Mouse (Mus musculus): ENCODE results near the gene Slc25a23.

The Slc25a23 gene

DNA sequence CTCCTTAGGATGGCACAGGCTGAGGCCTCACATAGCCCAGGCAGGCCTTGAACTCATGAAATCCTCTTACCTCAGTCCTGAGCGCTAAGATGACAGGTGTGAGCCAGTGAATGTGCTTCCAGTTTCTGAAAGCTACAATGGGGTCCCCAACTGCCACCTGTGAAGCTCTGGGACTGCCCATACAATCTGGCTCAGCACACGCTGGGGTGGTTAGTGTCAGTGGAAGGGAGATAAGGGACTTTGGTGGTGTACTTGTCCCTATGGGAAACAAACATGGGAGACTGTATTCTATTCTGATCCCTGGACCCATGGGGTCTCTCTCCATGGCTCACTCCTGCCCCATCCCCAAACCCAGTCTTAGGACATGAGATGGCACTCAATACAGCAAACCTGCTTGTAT is 40.0 kb downstream of the Slc25a23 start:
- DNase-seq (ENCODE audit: low spot score in 2 of 2) = no peak

- no peak for DNase-seq (ENCODE audit: low spot score in 2 of 2)
These were observed 47.3 kb downstream of the Slc25a23 start for GRCm38 (mm10) chr17:57012245-57012795.

DNA sequence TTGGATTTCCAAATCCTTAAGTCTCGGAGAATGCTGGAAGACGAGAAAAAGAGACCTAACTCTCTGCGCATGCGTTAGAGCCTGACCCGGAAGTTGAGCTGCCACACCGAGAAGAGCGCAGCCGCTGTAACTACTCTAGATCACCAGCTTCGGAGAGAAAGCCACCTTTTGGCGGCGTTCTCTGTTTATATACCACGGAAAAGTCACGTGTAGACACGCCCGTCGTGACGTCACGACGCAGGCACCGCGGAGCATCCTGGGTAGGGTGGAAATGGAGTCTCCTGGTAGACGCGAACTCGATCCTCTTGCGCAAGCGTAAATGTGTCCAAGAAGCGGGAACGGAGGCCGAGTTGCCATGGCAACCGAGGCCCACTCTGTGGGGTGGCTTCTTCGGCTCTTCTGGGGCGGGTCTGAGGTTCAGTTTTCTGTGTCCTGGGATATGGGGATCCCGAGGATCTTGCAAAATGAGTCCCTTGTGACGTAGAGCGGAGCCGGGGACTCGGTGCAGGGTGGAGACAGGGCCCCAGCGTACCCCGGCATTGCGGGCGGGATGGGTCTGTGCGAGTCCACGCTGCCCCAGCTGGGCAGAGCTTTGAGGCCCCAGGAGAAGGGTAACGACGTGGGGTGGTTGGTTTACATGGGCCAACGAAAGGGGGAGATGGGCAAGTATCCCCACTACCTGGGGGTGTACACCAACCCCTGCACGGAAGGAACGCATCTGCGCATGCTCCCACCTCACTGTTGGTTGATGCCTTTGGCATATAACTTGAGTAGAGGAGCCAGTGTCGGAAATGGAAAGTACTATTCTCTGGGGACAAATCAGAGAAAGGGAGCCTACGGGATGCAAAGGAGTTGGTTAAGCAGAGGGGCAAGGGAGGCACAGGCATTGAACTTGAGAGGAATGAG is 48.2 kb downstream of the Slc25a23 start, which contains the start of the genes Gtf2f1 and Gm17949:
Gene Gtf2f1, minus strand, starts transcription at position 53 of the 906 bp plus-strand sequence.
Gene Gm17949, plus strand, starts transcription at position 234 of the 906 bp plus-strand sequence.
- peak; percentile 94 to 96 for DNase-seq (ENCODE audit: low spot score in 2 of 2)

DNA sequence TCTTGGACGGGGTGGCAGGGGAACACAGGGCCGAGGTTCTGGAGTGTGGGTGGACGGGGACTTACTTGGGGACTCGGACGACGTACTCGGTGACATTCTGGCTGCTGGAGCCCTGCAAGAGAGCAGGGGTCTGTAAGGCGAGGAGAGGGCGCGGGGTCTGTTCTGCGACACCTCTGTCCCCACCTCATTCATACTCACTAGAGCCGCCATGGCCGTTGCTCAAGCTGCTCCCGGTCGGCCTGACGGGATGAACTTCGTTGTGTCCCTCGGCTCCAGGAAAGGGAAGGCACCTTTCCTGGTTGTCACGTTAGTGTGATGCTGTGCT is 48.8 kb downstream of the Slc25a23 start:
- no peak for DNase-seq (ENCODE audit: low spot score in 2 of 2)

DNA sequence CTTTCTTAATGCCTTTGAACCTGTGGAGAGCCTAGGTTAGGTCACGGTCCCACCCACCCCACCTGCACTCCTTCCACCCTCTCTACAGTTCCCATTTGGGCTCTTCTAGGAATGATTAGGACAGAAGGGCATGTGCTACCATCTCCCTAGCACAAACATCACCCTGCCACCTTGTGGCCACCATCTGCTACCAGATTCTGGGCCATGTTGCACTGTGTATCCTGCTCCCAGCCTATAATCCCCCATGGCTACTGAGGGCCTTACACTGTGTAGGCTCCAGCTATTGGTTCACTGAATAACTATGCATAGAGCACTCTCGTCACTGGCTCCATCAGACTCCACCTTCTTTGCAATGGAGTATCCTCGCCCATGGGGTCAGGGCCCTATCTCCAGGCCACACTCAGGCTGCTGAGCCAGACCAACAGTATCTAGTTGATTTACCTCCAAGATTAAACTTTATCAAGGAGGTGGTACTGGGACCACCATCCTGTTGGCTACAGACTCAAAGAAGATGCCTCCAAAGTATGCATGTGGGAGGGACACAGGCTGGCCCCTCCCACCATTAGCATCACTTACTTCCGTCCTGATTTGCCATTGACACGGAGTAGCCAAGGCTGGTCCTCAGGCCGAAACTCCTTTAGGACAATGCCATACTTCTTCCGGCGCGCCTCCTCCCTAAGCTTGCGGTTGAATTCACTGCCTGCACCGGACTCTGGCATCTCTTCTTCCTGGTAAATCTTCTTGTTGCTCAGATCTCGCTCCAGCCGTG is 52.3 kb downstream of the Slc25a23 start:
- DNase-seq (ENCODE audit: low spot score in 2 of 2) = no peak

- no peak for DNase-seq (ENCODE audit: low spot score in 2 of 2)
These were observed 55.7 kb downstream of the Slc25a23 start for GRCm38 (mm10) chr17:57003994-57004393.

- DNase-seq (ENCODE audit: low spot score in 2 of 2) = no peak
These were observed 58.4 kb downstream of the Slc25a23 start for GRCm38 (mm10) chr17:57001228-57001627.

- DNase-seq (ENCODE audit: low spot score in 2 of 2) = no peak
These were observed 59.6 kb downstream of the Slc25a23 start, which contains the start of gene Pspn for GRCm38 (mm10) chr17:56999968-57000609. Pspn (minus strand) TSS chr17:57000018.

DNA sequence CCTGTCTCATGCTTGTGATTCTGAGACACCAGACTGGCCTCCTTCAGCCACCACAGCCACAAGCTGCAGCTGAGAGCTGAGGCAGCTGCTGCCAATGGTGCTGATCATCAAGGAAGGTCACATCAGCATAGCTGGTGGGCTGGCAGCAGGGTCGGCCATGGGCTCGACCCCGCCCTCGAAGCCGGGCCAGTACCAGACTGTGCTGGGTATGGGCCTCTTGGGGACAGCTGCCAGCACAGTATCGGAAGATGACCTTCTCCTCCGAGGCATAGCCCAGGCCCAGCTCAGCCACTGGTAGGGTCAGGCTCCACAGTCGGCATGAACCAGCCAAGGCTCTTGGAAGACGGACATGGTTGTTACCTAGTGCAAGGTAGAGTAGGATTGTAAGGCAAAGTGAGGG is 60.2 kb downstream of the Slc25a23 start:
- DNase-seq (ENCODE audit: low spot score in 2 of 2) = no peak

DNA sequence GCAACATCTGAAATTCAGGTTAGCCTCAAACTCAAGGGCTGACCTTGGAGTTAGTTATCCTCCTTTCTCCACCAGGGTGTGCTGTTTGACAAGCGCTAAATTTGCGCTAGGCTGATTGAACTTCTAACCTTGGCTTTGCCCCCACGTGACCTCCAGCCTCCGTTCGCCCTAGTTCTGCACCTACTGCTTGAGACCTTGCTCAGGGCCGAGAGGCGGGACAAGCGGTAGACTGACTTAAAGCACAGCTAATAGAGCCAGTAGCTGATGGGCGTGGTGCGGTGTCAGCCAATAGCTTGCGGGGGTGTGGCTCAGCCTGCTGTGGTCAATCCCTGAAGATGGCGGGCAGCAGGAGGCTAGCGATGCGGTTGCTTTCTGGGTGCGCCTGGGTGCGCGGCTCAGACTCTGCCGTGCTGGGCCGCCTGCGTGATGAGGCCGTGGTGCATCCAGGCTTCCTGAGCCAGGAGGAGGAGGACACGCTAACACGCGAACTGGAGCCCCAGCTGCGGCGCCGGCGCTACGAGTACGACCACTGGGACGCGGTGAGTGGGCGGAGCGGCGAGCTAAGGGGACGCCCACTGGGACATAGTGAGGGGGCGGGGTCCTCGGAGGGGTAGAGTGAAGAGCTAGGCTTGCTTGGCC is 62.5 kb downstream of the Slc25a23 start, which contains the start of gene Alkbh7:
Gene Alkbh7, plus strand, starts transcription at position 311 of the 639 bp plus-strand sequence.
- peak; percentile 93 to 96 for DNase-seq (ENCODE audit: low spot score in 2 of 2)

- DNase-seq (ENCODE audit: low spot score in 2 of 2) = no peak
These were observed 63.2 kb downstream of the Slc25a23 start for GRCm38 (mm10) chr17:56996506-56996905.

DNA sequence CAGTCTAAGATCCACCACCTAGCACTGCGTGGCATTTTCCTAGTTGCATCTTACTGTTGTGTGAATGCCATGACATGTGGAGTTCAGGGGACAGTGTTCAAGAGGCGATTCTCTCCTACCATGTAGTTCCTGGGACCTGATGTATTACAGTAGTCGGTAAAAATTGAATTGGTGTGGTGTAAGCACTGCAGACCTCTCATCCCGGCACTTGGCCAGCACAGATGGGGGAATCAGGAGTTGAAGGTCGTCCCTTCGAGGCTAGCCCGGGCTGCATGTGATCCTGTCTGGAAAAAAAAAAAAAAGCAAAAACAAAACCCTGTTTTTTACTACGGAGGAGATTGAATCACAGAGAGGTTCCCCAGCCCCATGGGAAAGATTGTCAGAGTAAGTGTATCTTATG is 64.6 kb downstream of the Slc25a23 start:
- no peak for DNase-seq (ENCODE audit: low spot score in 2 of 2)
